Mouse (Mus musculus): Measurements from ENCODE around the gene Hmgcll1.
A peak's percentile ranks its signal among the peaks of the same experiment; 100 is the strongest.

Hmgcll1 gene

DNA sequence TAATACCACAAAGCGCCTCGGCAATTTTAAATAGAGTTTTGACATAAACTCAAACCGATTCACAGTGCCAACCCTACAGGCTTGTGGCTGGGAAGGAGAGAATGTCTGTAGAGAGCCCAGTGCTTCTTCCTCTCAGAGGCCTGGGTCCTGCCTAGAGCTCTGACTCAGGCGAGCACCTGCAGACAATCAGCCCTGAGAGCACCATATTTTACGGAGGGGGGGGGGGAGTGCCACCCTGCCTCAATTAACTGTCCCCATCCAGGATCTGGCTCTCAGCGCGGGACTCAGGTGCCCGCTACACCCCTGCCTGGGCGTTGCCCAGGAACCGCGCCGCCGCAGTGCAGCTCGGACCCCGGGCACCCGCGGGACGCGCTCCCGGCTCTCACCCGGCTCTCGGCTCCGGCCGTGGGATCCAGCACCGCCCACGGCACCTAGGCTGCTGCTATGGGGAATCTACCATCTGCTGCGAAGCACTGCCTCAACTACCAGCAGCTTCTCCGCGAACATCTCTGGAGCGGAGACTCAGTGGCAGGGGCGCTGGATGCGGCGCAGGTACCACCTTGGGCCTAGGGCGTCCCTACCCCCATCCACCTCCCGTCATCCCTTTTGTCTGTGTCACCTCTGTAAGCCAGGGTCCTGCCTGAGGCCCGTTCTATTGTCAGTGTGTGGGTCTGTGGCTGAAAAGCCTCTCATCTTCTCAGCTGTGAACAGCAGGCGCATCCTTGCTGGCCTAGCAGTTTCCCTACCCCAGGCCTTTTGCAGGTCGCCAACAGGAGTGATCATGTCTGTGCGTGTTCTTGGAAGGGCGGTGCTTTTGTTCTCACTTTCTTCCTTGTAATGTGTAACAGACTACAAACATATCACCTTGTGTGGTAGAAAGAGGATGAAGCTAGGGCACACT lies at the start of gene Hmgcll1:
Hmgcll1 (plus strand) TSS at position 225 of the 901 bp plus-strand sequence.
- peak; percentile 75 for DNase-seq (ENCODE audit: low read depth, low spot score)

DNA sequence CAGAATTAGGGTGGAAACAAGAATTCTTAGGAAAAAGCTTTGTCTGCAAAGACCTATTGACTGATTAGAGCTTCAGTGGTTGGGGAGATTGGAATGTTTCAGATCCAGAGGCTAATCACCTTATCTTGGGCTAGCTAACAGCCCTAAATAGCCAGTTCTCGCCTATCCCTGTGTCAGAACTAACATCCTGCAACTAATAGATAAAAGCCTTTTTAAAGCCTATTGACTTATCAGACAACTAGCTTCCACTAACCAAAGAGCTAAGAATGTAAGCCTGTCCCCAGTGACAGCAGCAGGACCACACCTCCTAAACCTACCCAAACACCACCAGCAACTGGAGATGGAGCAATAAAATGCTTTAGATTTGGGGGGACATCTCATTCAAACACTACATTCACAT lies 34.6 kb upstream of the Hmgcll1 start:
- DNase-seq (ENCODE audit: low read depth, low spot score), result no peak

- no peak for DNase-seq (ENCODE audit: low read depth, low spot score)
Measured at GRCm38 (mm10) chr9:75981139-75981538, 33.5 kb upstream of the Hmgcll1 start.

- DNase-seq (ENCODE audit: low read depth, low spot score), result no peak
Measured at GRCm38 (mm10) chr9:75989491-75989890, 25.2 kb upstream of the Hmgcll1 start.

DNA sequence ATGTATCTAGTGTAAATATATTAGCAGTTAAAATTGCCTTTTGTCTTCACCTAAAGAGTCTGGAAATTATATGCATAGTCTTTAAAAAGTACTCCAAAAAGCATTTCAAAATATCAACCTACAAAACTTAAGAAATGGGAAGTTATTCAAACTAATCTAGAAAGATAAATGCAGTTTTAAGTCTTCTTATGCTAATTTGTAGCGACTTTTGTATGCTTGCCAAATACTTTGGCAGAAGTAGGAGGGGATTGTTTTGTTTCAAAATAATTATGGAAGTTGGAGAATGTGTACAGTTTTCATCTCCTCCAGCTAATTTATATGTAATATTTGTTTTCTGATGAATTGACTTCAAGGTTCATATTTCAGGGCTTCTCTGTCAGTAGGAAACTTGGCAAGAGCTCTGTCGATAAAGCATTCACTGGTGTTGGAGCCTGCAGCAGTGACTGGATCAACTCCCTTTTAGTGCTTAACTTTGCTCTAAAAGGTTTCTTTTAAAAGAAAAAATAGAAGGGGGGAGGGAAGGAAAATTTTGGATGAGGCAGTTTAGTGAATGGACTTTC lies 15.8 kb upstream of the Hmgcll1 start:
- no peak for DNase-seq (ENCODE audit: low read depth, low spot score)

DNA sequence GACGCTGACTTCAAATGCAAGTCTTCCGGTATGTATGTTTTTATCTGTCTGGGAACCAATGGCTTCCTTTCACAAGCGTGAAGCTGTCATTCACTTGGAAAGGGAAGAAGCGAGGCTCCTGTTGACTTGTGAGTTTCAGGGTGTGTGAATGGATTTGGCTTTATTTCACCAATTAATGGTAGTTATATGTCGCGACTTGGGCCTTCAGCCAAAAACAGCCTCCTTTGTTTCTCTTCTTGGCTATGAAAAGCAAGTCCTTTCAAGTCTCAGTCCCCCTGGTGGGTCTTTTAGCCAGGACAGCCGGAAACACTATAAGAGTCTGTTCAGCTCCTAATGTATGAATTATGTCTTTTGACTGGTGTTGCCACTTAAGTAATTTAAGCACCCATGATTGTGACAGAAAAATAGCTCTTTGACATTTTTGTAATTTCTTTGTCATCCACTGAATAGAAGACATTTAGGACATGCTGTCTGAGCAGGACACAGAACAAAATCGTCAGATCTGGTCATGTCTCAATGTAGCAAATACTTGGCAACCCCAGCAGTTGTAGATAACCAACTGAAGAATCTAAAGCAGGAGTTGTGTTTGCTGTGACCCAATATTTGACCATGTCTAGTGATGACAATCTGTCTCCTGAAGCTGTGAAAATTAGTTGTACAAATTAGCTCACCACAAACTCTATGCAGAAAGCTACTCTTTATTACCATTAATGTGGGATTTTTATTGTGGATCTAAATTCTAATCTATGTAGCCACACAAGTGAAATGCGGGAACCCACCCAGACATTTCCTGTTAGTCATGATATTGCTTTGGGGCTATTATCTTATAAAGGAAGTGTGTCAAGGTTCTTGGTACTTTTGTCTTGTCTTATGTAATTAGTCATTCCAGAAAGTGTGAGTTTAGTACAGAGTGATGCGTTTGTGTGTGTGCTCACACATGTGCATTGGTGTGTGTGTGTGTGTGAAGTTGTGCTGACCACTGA lies 13.5 kb upstream of the Hmgcll1 start:
- DNase-seq (ENCODE audit: low read depth, low spot score), result no peak

DNA sequence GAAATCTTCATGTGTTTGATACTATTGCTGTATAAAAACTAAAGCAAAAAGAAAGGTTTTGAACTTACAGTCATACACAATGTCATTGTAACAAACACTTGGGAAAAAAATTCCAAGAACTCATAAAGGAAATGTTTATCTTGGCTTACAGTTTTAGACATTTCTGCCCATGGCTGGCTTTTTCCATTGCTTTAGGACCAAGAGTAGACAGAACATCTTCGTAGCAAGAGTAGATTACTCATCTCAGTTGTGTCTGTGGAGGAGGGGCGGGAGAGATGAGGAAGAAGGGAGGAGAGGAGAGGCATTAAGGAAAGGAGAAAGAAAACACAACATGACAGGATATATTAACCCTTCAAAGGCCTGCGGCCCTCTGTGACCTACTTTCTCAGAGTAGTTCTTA lies 11.6 kb upstream of the Hmgcll1 start:
- no peak for DNase-seq (ENCODE audit: low read depth, low spot score)

DNA sequence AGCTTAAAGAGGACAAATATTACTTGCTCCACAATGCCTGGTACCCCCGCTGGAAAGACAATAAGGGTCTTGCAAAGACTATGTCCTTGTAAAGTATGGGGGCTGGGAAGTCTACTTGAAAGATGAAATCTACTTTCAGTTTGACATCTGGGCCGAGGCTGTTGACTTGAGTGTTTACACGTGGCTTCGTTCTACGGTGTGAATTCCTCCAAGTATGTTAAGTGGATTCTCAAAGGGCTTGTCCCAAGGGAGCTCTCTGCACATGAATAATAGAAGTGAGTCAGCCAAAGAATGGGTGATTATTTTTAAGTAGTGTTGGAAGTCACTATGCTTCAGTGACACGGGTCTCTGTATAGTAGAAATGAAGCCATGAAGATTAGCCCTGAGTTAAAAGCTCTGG lies 11.0 kb upstream of the Hmgcll1 start:
- no peak for DNase-seq (ENCODE audit: low read depth, low spot score)

GRCm38 (mm10) chr9:76007342-76007970 lies 7.2 kb upstream of the Hmgcll1 start:
- no peak for DNase-seq (ENCODE audit: low read depth, low spot score)

DNA sequence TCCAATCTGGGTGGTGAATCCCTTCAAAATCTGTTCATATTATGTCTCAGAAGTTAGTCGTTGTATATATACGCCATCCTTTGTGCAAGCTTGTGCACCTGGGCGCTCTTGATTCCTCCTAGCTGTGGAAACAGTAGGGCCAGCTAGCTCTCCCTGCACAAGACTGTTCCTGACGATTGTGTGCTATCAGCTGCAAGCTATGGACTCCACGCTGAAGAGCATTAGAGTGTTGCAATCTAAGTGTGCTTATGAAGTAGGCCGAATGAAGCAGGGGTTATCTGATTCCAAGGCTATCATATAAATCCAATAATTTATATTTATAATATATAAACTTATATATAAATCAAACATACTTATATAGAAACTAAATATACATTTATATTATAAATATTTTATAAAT lies 866 bp upstream of the Hmgcll1 start:
- no peak for DNase-seq (ENCODE audit: low read depth, low spot score)

- DNase-seq (ENCODE audit: low read depth, low spot score), result no peak
Measured at GRCm38 (mm10) chr9:76015971-76016370, 1.3 kb downstream of the Hmgcll1 start.

DNA sequence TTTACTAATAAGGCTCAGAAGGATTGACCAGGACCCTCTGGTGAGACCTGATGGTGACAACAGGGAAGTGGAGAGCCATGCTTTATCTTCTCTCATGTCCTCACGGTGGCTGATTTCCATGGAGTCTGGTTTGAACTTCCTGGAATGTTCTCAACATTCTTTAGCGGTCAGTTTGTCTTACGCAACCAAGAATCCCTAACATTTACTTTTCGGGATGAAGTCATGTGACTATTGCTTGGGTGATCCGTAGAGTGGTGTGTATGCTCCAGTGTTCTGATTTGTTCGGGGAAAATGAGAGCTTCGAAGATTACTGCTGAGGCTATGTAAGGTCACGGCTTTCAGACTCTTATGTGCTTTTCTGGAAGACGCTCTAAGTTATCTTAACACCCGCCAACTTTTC lies 1.9 kb downstream of the Hmgcll1 start:
- DNase-seq (ENCODE audit: low read depth, low spot score), result no peak

DNA sequence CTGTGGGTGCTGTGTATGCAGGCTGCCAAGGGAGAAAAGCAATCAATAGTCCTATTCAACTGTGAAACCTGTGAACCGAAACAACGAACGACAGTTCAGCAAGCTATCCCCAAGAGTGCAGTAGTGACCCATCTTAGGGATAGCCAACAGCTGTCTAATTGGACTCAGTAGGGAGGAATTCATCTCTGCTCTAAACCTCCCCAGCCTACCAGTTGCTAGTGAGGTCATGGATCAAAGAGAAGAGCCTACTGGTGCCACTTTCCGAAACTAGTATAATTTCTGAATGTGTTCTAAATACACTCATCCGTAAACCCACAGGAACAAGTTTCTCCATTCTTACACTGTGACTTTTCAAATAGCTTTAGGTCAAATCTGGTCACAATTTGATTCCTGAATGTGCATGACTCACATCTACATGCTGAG lies 8.9 kb downstream of the Hmgcll1 start:
- no peak for DNase-seq (ENCODE audit: low read depth, low spot score)

GRCm38 (mm10) chr9:76024277-76025246 lies 9.9 kb downstream of the Hmgcll1 start:
- DNase-seq (ENCODE audit: low read depth, low spot score), result no peak

- DNase-seq (ENCODE audit: low read depth, low spot score), result no peak
Measured at GRCm38 (mm10) chr9:76029471-76030199, 15.0 kb downstream of the Hmgcll1 start.

DNA sequence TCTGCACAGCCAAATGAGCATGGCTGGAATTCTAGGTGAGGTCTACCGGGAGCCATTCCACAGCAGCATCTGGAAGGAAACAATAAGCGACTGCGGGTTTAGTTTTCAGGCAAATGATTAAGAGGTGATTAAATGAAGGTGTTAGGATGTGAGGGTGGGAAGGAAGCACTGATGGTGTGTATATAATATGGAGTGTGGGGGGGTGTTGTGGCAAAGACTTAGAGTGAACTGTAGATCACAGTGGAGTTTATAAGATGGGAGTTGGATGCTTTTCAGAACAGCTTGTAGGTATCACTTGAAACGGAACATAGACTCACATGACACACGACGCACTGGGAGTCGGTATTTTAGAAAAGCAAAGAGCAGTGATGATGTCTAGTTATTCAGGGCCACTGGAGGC lies 20.4 kb downstream of the Hmgcll1 start:
- DNase-seq (ENCODE audit: low read depth, low spot score), result no peak

GRCm38 (mm10) chr9:76038327-76039103 lies 23.9 kb downstream of the Hmgcll1 start:
- no peak for DNase-seq (ENCODE audit: low read depth, low spot score)

DNA sequence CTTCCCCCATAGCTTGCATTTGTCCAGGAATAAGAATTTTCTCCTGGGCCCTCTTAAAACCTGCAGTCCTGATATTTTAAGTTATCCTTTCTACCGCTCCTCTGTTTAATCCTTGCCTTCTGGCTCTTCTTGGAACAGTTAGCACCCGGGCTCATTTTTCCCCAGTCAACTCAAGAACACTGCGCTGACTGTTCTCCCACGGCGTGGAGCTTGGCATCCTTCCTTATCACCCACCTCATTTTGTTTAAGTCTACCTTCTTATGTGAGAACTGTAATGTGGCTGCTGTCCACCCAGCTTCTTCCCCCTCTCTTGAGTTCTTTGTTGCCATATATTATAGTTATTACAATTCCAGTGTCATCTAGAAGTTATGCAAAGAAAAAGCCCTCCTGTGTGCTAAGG lies 25.1 kb downstream of the Hmgcll1 start:
- no peak for DNase-seq (ENCODE audit: low read depth, low spot score)

DNA sequence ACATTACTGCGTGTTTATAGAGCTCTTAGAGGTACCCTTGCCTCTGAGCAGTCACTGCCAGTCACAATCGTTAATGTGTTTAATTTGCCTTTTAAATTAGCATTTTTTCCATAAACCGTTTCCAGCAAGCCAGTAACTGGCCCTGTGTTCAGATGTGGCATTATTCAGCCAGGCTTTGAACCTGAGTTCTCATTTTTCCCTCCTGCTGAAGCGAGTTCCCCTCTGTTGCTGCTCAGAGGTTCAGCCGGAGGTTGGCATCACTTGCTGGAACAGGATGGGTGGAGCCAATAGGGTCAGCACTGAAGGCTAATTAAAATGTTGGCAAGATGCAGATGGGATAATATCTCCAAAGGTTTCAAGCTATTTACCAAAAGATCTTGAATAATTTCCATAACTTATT lies 28.7 kb downstream of the Hmgcll1 start:
- DNase-seq (ENCODE audit: low read depth, low spot score), result no peak
